Mouse (Mus musculus) limb, embryonic 11.5 days (tissue): ENCODE measurements around the gene Btn1a1. TPM values are rescaled to one million over a fixed set of nuclear protein-coding genes. Genes with fewer than 3 reads are reported as not detected.

Experiments
- ATAC-seq: fragments of 200-750 bp; cut with Nextera tagmentation; 2 replicates; pipeline ENCODE4 v1.8.0; 2017; ENCODE audit warnings: low read depth; ENCODE audit not compliant: insufficient number of reproducible peaks, low FRiP score, low TSS enrichment
- DNase-seq: peaks from one replicate; pipeline ENCODE4 v3.0.0-alpha.2; 2015; ENCODE audit warnings: low spot score
- H3K27ac ChIP-seq: fragments of 300-500 bp; sonication (generic); replicated peaks from 2 replicates; pipeline ENCODE4 v1.5.1; 2014; ENCODE audit warnings: low read depth, mild to moderate bottlenecking, low read length
- H3K27me3 ChIP-seq: fragments of 300-500 bp; sonication (generic); 2 replicates; pipeline ENCODE4 v1.6.1; 2014; ENCODE audit warnings: mild to moderate bottlenecking, low read length, mixed read lengths; ENCODE audit not compliant: control insufficient read depth, insufficient read depth
- H3K36me3 ChIP-seq: fragments of 300-500 bp; sonication (generic); 2 replicates; pipeline ENCODE4 v1.6.1; 2014; ENCODE audit warnings: mild to moderate bottlenecking, low read length, moderate library complexity, mixed read lengths; ENCODE audit not compliant: control insufficient read depth, insufficient read depth
- H3K4me1 ChIP-seq: fragments of 300-500 bp; sonication (generic); 2 replicates; pipeline ENCODE4 v1.6.1; 2014; ENCODE audit warnings: low read length, mixed read lengths; ENCODE audit not compliant: control insufficient read depth, insufficient read depth
- H3K4me2 ChIP-seq: fragments of 300-500 bp; sonication (generic); 2 replicates; pipeline ENCODE4 v1.6.1; 2014; ENCODE audit warnings: low read depth, mild to moderate bottlenecking, moderate library complexity; ENCODE audit not compliant: severe bottlenecking
- H3K4me3 ChIP-seq: fragments of 300-500 bp; sonication (generic); 2 replicates; pipeline ENCODE4 v1.5.1; 2014; ENCODE audit warnings: low read depth, low read length
- H3K9ac ChIP-seq: fragments of 300-500 bp; sonication (generic); 2 replicates; pipeline ENCODE4 v1.6.1; 2014; ENCODE audit warnings: mild to moderate bottlenecking, low read length
- H3K9me3 ChIP-seq: fragments of 300-500 bp; sonication (generic); 2 replicates; pipeline ENCODE4 v1.6.1; 2016; ENCODE audit warnings: low read length; ENCODE audit not compliant: control insufficient read depth
- WGBS: fragments of 180-500 bp; shearing (Covaris S2); extraction: QIAGEN DNeasy Blood & Tissue Kit; methylation state at CpG from one replicate; pipeline ENCODE4 v1.1.7; 2014; 5-methylcytosine and 5-hydroxymethylcytosine counted together
- polyA plus RNA-seq: library from polyadenylated mRNA; unstranded; fragments of >200 nt; fragmentation: Nextera tagmentation; extraction: Ambion mirVana; gene quantifications from 2 replicates; pipeline ENCODE4 v1.2.1, GENCODE M21; 2014

Gene Btn1a1
- polyA plus RNA-seq: not detected in 2 replicates

- no peak for ATAC-seq
These were observed at the start of gene Btn1a1 for GRCm38 (mm10) chr13:23465600-23466109. Gene Btn1a1 (minus strand): TSS chr13:23465901.

DNA sequence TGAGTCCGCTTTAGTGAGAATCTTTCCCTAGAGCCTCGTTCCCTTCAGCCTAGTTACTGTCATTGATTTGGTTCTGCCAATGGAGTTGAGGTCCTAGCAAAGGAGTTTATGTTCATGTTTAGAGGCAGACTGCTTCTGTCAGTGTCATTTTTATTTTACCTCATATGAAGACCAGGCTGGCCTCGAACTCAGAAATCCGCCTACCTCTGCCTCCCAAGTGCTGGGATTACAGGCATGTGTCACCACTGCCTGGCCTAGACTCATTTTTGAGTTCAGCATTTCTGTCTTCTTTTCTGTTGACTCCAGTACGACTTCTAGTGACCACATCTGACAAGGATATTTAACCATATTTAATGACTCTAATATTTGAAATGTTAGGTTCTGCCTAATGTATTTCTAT, 49.6 kb upstream of the Btn1a1 start:
- no peaks in the 10 kb centered on the region for H3K36me3 ChIP-seq
- H3K9ac ChIP-seq: no peak overlapping the region
- H3K4me2 ChIP-seq: no peak overlapping the region
- no peaks in the 10 kb centered on the region for H3K9me3 ChIP-seq
- ATAC-seq: no peak
- 77% methylated on average over 5 of the region's 5 CpGs for WGBS
- no peaks in the 10 kb centered on the region for H3K4me1 ChIP-seq
- no peak for DNase-seq
- no peaks in the 10 kb centered on the region for H3K27me3 ChIP-seq
- no peak overlapping the region for H3K4me3 ChIP-seq
- H3K27ac ChIP-seq: no peak overlapping the region

More at GRCm38 (mm10) chr13:23465600-23466109, at the start of gene Btn1a1:
- Histone ChIP-seq H3K4me1 (peaks cover 4% of the 10 kb centered on the region; the same call in 1 of the 2 replicates), H3K4me3 (peak within 1 kb of the TSS; percentile 45), H3K9ac (peak within 1 kb of the TSS; percentile 27; the same call in 1 of the 2 replicates), H3K4me2 (peak within 1 kb of the TSS; percentile 87), H3K27ac (no peak within 1 kb of the TSS), H3K9me3 (no peaks in the 10 kb centered on the region), H3K27me3 (no peaks in the 10 kb centered on the region), H3K36me3 (no peaks in the 10 kb centered on the region)
- DNase-seq: peak; percentile 39
- WGBS: under 1% methylated on average over 7 of the region's 7 CpGs

GRCm38 (mm10) chr13:23513517-23513916, 47.8 kb upstream of the Btn1a1 start:
- Histone ChIP-seq H3K27ac (no peak overlapping the region), H3K4me1 (no peaks in the 10 kb centered on the region), H3K27me3 (no peaks in the 10 kb centered on the region), H3K4me3 (no peak overlapping the region), H3K9ac (no peak overlapping the region), H3K36me3 (no peaks in the 10 kb centered on the region), H3K4me2 (no peak overlapping the region), H3K9me3 (no peaks in the 10 kb centered on the region)
- DNase-seq: no peak
- ATAC-seq: no peak
- WGBS: 89% methylated on average over 1 of the region's 1 CpGs

- Histone ChIP-seq H3K4me3 (no peak overlapping the region), H3K27ac (no peak overlapping the region), H3K4me2 (no peak overlapping the region), H3K36me3 (no peaks in the 10 kb centered on the region), H3K27me3 (no peaks in the 10 kb centered on the region), H3K4me1 (peaks cover 2% of the 10 kb centered on the region; the same call in 1 of the 2 replicates), H3K9ac (no peak overlapping the region), H3K9me3 (no peaks in the 10 kb centered on the region)
- ATAC-seq (no peak), DNase-seq (no peak)
- WGBS: 31% methylated on average over 1 of the region's 1 CpGs
These were observed 44.4 kb upstream of the Btn1a1 start for GRCm38 (mm10) chr13:23510127-23510526.

DNA sequence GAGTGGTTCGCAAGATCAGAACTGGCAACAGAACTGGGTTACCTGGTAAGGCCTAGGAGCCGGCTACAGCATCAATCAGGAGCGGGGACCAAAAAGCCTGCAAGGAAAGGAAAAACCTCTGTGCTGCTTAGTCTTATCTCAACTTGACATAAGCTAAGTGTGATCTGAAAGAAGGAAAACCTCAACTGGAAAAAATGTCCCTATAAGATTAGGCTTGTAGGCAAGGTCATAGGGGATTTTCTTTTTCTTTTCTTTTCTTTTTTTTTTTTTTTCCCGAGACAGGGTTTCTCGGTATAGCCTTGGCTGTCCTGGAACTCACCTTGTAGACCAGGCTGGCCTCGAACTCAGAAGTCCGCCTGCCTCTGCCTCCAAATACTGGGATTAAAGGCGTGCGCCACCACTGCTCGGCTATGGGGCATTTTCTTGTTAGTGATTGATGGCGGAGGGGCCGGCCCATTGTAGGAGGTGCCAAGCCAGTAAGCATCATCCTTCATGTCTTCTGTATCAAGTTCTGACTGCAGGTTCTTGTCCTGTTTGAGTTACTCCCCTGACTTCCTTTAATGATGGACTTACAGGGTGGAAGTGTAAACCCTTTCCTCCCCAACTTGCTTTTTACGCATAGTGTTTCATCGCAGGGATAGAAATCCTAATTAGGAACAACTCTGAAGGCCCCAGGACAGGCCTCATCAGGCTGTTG, 41.3 kb upstream of the Btn1a1 start:
- no peak overlapping the region for H3K9ac ChIP-seq
- 10% methylated on average over 14 of the region's 14 CpGs for WGBS
- no peaks in the 10 kb centered on the region for H3K9me3 ChIP-seq
- DNase-seq: peak; percentile 58
- H3K27me3 ChIP-seq: no peaks in the 10 kb centered on the region
- H3K36me3 ChIP-seq: no peaks in the 10 kb centered on the region
- H3K4me1 ChIP-seq: peaks cover 4% of the 10 kb centered on the region; the same call in 1 of the 2 replicates
- H3K4me3 ChIP-seq: no peak overlapping the region
- peak overlapping the region; percentile 22 for H3K4me2 ChIP-seq
- ATAC-seq: no peak
- no peak overlapping the region for H3K27ac ChIP-seq

GRCm38 (mm10) chr13:23506351-23506750, 40.6 kb upstream of the Btn1a1 start:
- WGBS: 2% methylated on average over 13 of the region's 13 CpGs

GRCm38 (mm10) chr13:23505662-23506345, 40.1 kb upstream of the Btn1a1 start:
- Histone ChIP-seq H3K4me1 (peaks cover 4% of the 10 kb centered on the region; the same call in 1 of the 2 replicates), H3K4me2 (peak overlapping the region; percentile 32), H3K27ac (no peak overlapping the region), H3K4me3 (peak overlapping the region; percentile 9), H3K9me3 (no peaks in the 10 kb centered on the region), H3K9ac (no peak overlapping the region), H3K36me3 (no peaks in the 10 kb centered on the region), H3K27me3 (no peaks in the 10 kb centered on the region)
- WGBS: 3% methylated on average over 14 of the region's 14 CpGs
- ATAC-seq (no peak), DNase-seq (peak; percentile 63)

More at GRCm38 (mm10) chr13:23506351-23506750, 40.6 kb upstream of the Btn1a1 start:
- H3K36me3 ChIP-seq: no peaks in the 10 kb centered on the region
- no peak overlapping the region for H3K27ac ChIP-seq
- no peaks in the 10 kb centered on the region for H3K9me3 ChIP-seq
- no peak overlapping the region for H3K9ac ChIP-seq
- peaks cover 4% of the 10 kb centered on the region; the same call in 1 of the 2 replicates for H3K4me1 ChIP-seq
- DNase-seq: peak; percentile 87
- H3K4me3 ChIP-seq: peak overlapping the region; percentile 9
- ATAC-seq: no peak; the same call in 1 of the 2 replicates
- no peaks in the 10 kb centered on the region for H3K27me3 ChIP-seq
- peak overlapping the region; percentile 32 for H3K4me2 ChIP-seq

DNA sequence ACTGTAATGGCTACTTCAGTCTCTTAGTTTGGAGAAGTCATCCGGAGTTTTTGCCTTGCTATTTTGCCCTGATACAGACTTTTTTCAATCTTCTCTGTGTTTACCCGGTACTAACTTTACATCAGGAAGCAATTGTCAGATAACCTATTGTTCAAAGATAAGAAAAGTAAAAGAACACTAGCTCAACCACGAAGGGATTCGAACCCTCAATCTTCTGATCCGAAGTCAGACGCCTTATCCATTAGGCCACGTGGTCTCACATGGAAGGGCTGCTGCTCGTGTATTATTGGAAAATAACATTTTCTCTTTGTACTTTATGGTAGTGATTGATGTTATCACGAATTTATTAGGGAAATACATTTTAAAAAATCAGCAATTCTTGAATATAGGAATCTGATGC, 38.1 kb upstream of the Btn1a1 start:
- Histone ChIP-seq H3K9me3 (no peaks in the 10 kb centered on the region), H3K4me1 (peaks cover 8% of the 10 kb centered on the region; the same call in 1 of the 2 replicates), H3K36me3 (no peaks in the 10 kb centered on the region), H3K4me2 (no peak overlapping the region; the same call in 1 of the 2 replicates), H3K27me3 (no peaks in the 10 kb centered on the region), H3K4me3 (no peak overlapping the region), H3K9ac (no peak overlapping the region), H3K27ac (no peak overlapping the region)
- 0 out of 2 replicates have a peak, but pooled peaks have one; percentile 46 for ATAC-seq
- under 1% methylated on average over 9 of the region's 9 CpGs for WGBS
- DNase-seq: peak; percentile 81
